Mouse (Mus musculus): ENCODE results near the gene Galnt18. TPM values are rescaled to one million over a fixed set of nuclear protein-coding genes. Genes with fewer than 3 reads are reported as not detected.

Gene Galnt18
- polyA plus RNA-seq, 1 experiment from 2014 or later = 8.1 TPM

GRCm38 (mm10) chr7:111730346-111731269 is 49.2 kb downstream of the Galnt18 start:
- H3K4me1 ChIP-seq (ENCODE audit: control insufficient read depth, insufficient read depth, low read length) = no peaks in the 10 kb centered on the region
- H3K9me3 ChIP-seq (ENCODE audit: control insufficient read depth, low read length) = no peaks in the 10 kb centered on the region
- no peaks in the 10 kb centered on the region for H3K36me3 ChIP-seq (ENCODE audit: control insufficient read depth, insufficient read depth, low read length)
- H3K27ac ChIP-seq (ENCODE audit: low read depth, low read length) = no peak overlapping the region
- ATAC-seq (ENCODE audit: insufficient read depth, low FRiP score, low TSS enrichment) = no peak
- no peak for DNase-seq (ENCODE audit: low spot score)
- no peaks in the 10 kb centered on the region for H3K27me3 ChIP-seq (ENCODE audit: control insufficient read depth, insufficient read depth, low read length)
- H3K4me2 ChIP-seq (ENCODE audit: low read depth) = no peak overlapping the region
- H3K4me3 ChIP-seq (ENCODE audit: low read depth, low read length) = no peak overlapping the region
- WGBS = 85% methylated on average over 8 of the region's 8 CpGs
- H3K9ac ChIP-seq (ENCODE audit: low read length) = no peak overlapping the region

- H3K36me3 ChIP-seq (ENCODE audit: control insufficient read depth, insufficient read depth, low read length) = no peaks in the 10 kb centered on the region
- no peaks in the 10 kb centered on the region for H3K4me1 ChIP-seq (ENCODE audit: control insufficient read depth, insufficient read depth, low read length)
- no peak for ATAC-seq (ENCODE audit: insufficient read depth, low FRiP score, low TSS enrichment)
- no peak overlapping the region for H3K27ac ChIP-seq (ENCODE audit: low read depth, low read length)
- H3K4me2 ChIP-seq (ENCODE audit: low read depth) = no peak overlapping the region
- WGBS = 51% methylated on average over 2 of the region's 2 CpGs
- H3K27me3 ChIP-seq (ENCODE audit: control insufficient read depth, insufficient read depth, low read length) = no peaks in the 10 kb centered on the region
- no peak for DNase-seq (ENCODE audit: low spot score)
- H3K4me3 ChIP-seq (ENCODE audit: low read depth, low read length) = no peak overlapping the region
- no peaks in the 10 kb centered on the region for H3K9me3 ChIP-seq (ENCODE audit: control insufficient read depth, low read length)
- no peak overlapping the region for H3K9ac ChIP-seq (ENCODE audit: low read length)
Observed at GRCm38 (mm10) chr7:111726928-111727327, 52.8 kb downstream of the Galnt18 start.

- no peak for DNase-seq (ENCODE audit: low spot score)
- H3K9me3 ChIP-seq (ENCODE audit: control insufficient read depth, low read length) = no peaks in the 10 kb centered on the region
- H3K27ac ChIP-seq (ENCODE audit: low read depth, low read length) = no peak overlapping the region
- H3K36me3 ChIP-seq (ENCODE audit: control insufficient read depth, insufficient read depth, low read length) = no peaks in the 10 kb centered on the region
- no peaks in the 10 kb centered on the region for H3K4me1 ChIP-seq (ENCODE audit: control insufficient read depth, insufficient read depth, low read length)
- no peak for ATAC-seq (ENCODE audit: insufficient read depth, low FRiP score, low TSS enrichment)
- H3K4me2 ChIP-seq (ENCODE audit: low read depth) = no peak overlapping the region
- WGBS = 85% methylated on average over 7 of the region's 7 CpGs
- H3K4me3 ChIP-seq (ENCODE audit: low read depth, low read length) = no peak overlapping the region
- no peaks in the 10 kb centered on the region for H3K27me3 ChIP-seq (ENCODE audit: control insufficient read depth, insufficient read depth, low read length)
- no peak overlapping the region for H3K9ac ChIP-seq (ENCODE audit: low read length)
Observed at GRCm38 (mm10) chr7:111724730-111725129, 55.0 kb downstream of the Galnt18 start.

- Histone ChIP-seq H3K9ac (ENCODE audit: low read length) (no peak overlapping the region), H3K27me3 (ENCODE audit: control insufficient read depth, insufficient read depth, low read length) (no peaks in the 10 kb centered on the region), H3K27ac (ENCODE audit: low read depth, low read length) (no peak overlapping the region), H3K4me2 (ENCODE audit: low read depth) (no peak overlapping the region), H3K4me3 (ENCODE audit: low read depth, low read length) (no peak overlapping the region), H3K4me1 (ENCODE audit: control insufficient read depth, insufficient read depth, low read length) (no peaks in the 10 kb centered on the region), H3K9me3 (ENCODE audit: control insufficient read depth, low read length) (no peaks in the 10 kb centered on the region), H3K36me3 (ENCODE audit: control insufficient read depth, insufficient read depth, low read length) (no peaks in the 10 kb centered on the region)
- ATAC-seq (ENCODE audit: insufficient read depth, low FRiP score, low TSS enrichment) (no peak), DNase-seq (ENCODE audit: low spot score) (no peak)
- 86% methylated on average over 4 of the region's 4 CpGs for WGBS
Observed at GRCm38 (mm10) chr7:111724004-111724403, 55.8 kb downstream of the Galnt18 start.

GRCm38 (mm10) chr7:111721308-111721698 is 58.5 kb downstream of the Galnt18 start:
- Histone ChIP-seq H3K4me3 (ENCODE audit: low read depth, low read length) (no peak overlapping the region), H3K4me1 (ENCODE audit: control insufficient read depth, insufficient read depth, low read length) (no peaks in the 10 kb centered on the region), H3K4me2 (ENCODE audit: low read depth) (no peak overlapping the region), H3K9me3 (ENCODE audit: control insufficient read depth, low read length) (no peaks in the 10 kb centered on the region), H3K36me3 (ENCODE audit: control insufficient read depth, insufficient read depth, low read length) (no peaks in the 10 kb centered on the region), H3K9ac (ENCODE audit: low read length) (no peak overlapping the region), H3K27me3 (ENCODE audit: control insufficient read depth, insufficient read depth, low read length) (no peaks in the 10 kb centered on the region), H3K27ac (ENCODE audit: low read depth, low read length) (no peak overlapping the region)
- 80% methylated on average over 5 of the region's 5 CpGs for WGBS
- ATAC-seq (ENCODE audit: insufficient read depth, low FRiP score, low TSS enrichment) (no peak), DNase-seq (ENCODE audit: low spot score) (no peak)

- H3K4me3 ChIP-seq (ENCODE audit: low read depth, low read length) = no peak overlapping the region
- no peaks in the 10 kb centered on the region for H3K36me3 ChIP-seq (ENCODE audit: control insufficient read depth, insufficient read depth, low read length)
- H3K4me1 ChIP-seq (ENCODE audit: control insufficient read depth, insufficient read depth, low read length) = no peaks in the 10 kb centered on the region
- no peak overlapping the region for H3K9ac ChIP-seq (ENCODE audit: low read length)
- DNase-seq (ENCODE audit: low spot score) (no peak), ATAC-seq (ENCODE audit: insufficient read depth, low FRiP score, low TSS enrichment) (no peak)
- no peak overlapping the region for H3K27ac ChIP-seq (ENCODE audit: low read depth, low read length)
- H3K9me3 ChIP-seq (ENCODE audit: control insufficient read depth, low read length) = no peaks in the 10 kb centered on the region
- 83% methylated on average over 8 of the region's 8 CpGs for WGBS
- H3K4me2 ChIP-seq (ENCODE audit: low read depth) = no peak overlapping the region
- no peaks in the 10 kb centered on the region for H3K27me3 ChIP-seq (ENCODE audit: control insufficient read depth, insufficient read depth, low read length)
Observed at GRCm38 (mm10) chr7:111720511-111721307, 59.1 kb downstream of the Galnt18 start.

- Histone ChIP-seq H3K4me2 (ENCODE audit: low read depth) (no peak overlapping the region), H3K27me3 (ENCODE audit: control insufficient read depth, insufficient read depth, low read length) (no peaks in the 10 kb centered on the region), H3K4me1 (ENCODE audit: control insufficient read depth, insufficient read depth, low read length) (no peaks in the 10 kb centered on the region), H3K9ac (ENCODE audit: low read length) (no peak overlapping the region), H3K4me3 (ENCODE audit: low read depth, low read length) (no peak overlapping the region), H3K9me3 (ENCODE audit: control insufficient read depth, low read length) (no peaks in the 10 kb centered on the region), H3K36me3 (ENCODE audit: control insufficient read depth, insufficient read depth, low read length) (no peaks in the 10 kb centered on the region), H3K27ac (ENCODE audit: low read depth, low read length) (no peak overlapping the region)
- no peak for DNase-seq (ENCODE audit: low spot score)
- no peak for ATAC-seq (ENCODE audit: insufficient read depth, low FRiP score, low TSS enrichment)
- 77% methylated on average over 4 of the region's 4 CpGs for WGBS
Observed at GRCm38 (mm10) chr7:111718900-111719299, 60.9 kb downstream of the Galnt18 start.

GRCm38 (mm10) chr7:111714639-111715360 is 65.0 kb downstream of the Galnt18 start:
- H3K36me3 ChIP-seq (ENCODE audit: control insufficient read depth, insufficient read depth, low read length) = no peaks in the 10 kb centered on the region
- H3K9ac ChIP-seq (ENCODE audit: low read length) = no peak overlapping the region
- 83% methylated on average over 5 of the region's 5 CpGs for WGBS
- no peak for ATAC-seq (ENCODE audit: insufficient read depth, low FRiP score, low TSS enrichment)
- DNase-seq (ENCODE audit: low spot score) = no peak
- no peaks in the 10 kb centered on the region for H3K27me3 ChIP-seq (ENCODE audit: control insufficient read depth, insufficient read depth, low read length)
- no peak overlapping the region for H3K27ac ChIP-seq (ENCODE audit: low read depth, low read length)
- no peaks in the 10 kb centered on the region for H3K9me3 ChIP-seq (ENCODE audit: control insufficient read depth, low read length)
- no peak overlapping the region for H3K4me3 ChIP-seq (ENCODE audit: low read depth, low read length)
- H3K4me1 ChIP-seq (ENCODE audit: control insufficient read depth, insufficient read depth, low read length) = no peaks in the 10 kb centered on the region
- no peak overlapping the region for H3K4me2 ChIP-seq (ENCODE audit: low read depth)
